Mouse (Mus musculus): ENCODE results near the gene 9430015G10Rik. TPM values are rescaled to one million over a fixed set of nuclear protein-coding genes. Genes with fewer than 3 reads are reported as not detected.

The 9430015G10Rik gene
- 24.0 and 32.8 TPM in 2 replicates for total RNA-seq (2014; rRNA removed)
- polyA plus RNA-seq (2015; fragmentation: Nextera tagmentation; extraction: Ambion mirVana): 21.0 and 22.3 TPM in 2 replicates

DNA sequence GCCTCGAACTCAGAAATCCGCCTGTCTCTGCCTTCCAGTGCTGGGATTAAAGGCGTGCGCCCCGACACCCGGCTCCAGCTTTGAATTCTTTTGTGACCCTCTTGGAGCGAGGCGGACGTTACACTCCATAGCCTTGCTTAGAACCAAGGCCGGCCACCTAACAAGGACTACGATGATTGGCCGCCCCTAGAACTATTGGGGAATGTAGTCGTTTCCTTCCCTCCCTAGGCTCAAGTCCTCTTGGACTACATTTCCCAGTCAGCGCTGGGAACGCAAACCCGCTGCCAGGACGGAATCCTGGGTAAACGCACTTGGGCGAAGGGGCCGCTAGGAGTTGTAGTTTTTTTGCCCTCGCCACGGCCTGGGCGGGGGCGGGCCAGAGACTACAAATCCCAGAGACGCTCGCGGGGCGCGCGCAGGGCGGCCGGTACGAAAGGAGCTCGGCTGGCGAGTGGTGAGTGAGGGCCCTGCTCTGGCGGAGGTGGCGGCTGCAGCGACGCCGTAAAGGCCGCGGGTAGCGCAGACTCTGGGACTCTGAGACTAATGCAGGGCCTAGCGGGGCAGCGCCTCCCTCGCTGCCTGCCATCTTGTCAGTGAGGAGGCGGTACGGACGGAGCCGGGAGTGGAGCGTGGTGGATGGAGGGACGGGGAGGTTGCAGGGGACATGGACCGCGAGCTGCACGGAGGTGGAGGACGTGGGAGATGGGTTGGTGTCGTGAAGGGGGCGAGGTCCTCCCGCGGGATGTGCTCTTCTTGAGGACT is at the start of gene 9430015G10Rik:
TSS of gene 9430015G10Rik (plus strand) at position 413 of the 762 bp plus-strand sequence.
- peak; percentile 39 for TF ChIP-seq CTCF (IDR thresholded peaks at IDR 0.05; ENCODE audit: low read depth)
- peak within 1 kb of the TSS; percentile 73 for H3K9ac ChIP-seq (replicated peaks; ENCODE audit: low read length)
- H3K9me3 ChIP-seq (ENCODE audit: low read length): no peaks in the 10 kb centered on the region
- H3K4me1 ChIP-seq (ENCODE audit: insufficient read depth, low read length): no peaks in the 10 kb centered on the region
- under 1% methylated on average over 58 of the region's 60 CpGs for WGBS
- peak within 1 kb of the TSS; percentile 70 for H3K4me2 ChIP-seq (ENCODE audit: low read depth, low read length)
- no peaks in the 10 kb centered on the region for H3K36me3 ChIP-seq (ENCODE audit: insufficient read depth, low read length)
- H3K27me3 ChIP-seq (ENCODE audit: insufficient read depth, low read length): no peaks in the 10 kb centered on the region
- peak within 1 kb of the TSS; percentile 77 for H3K4me3 ChIP-seq (ENCODE audit: low read length)
- ATAC-seq (peak; percentile 99), DNase-seq (ENCODE audit: low spot score) (peak; percentile 100)
- peak within 1 kb of the TSS; percentile 91 for H3K27ac ChIP-seq

DNA sequence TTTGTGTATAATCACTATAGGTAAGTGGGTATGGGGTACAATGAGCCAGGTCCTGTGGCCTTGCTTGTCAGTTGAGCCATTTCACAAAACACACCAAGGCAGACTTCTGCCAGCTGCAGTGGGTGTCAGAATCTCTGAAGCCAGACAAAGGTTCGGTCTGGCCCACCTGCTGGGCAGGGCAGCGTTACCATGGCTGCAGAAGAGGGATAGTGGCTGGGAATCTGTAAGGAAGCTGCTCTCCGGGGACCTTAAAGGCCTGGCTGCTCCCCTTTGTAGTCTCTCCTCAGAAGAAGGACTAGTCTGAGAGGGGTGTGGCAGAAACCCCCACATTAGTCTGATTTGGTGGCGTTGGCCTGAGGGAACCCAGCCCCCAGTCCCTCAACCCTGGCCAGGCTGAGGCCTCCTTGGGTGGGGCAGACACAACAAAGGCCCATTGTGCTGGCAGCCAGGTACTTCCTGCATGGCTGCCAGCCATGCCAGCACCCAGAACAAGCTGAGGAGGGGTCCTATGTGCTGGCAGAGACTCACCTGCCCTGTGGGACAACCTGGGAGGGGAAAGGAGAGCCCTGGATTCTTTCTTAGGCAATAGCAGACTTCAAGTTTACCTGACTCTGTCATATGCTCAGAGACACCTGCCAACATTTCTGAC is 45.8 kb upstream of the 9430015G10Rik start:
- 2% methylated on average over 4 of the region's 4 CpGs for WGBS
- no peak overlapping the region for H3K27ac ChIP-seq
- H3K36me3 ChIP-seq (ENCODE audit: insufficient read depth, low read length): no peaks in the 10 kb centered on the region
- H3K9me3 ChIP-seq (ENCODE audit: low read length): no peaks in the 10 kb centered on the region
- ATAC-seq (no peak), DNase-seq (ENCODE audit: low spot score) (peak; percentile 11)
- H3K4me3 ChIP-seq (ENCODE audit: low read length): no peak overlapping the region
- no peaks in the 10 kb centered on the region for H3K4me1 ChIP-seq (ENCODE audit: insufficient read depth, low read length)
- H3K27me3 ChIP-seq (ENCODE audit: insufficient read depth, low read length): no peaks in the 10 kb centered on the region
- TF ChIP-seq CTCF (IDR thresholded peaks at IDR 0.05; ENCODE audit: low read depth): no peak
- H3K4me2 ChIP-seq (ENCODE audit: low read depth, low read length): no peak overlapping the region
- H3K9ac ChIP-seq (replicated peaks; ENCODE audit: low read length): no peak overlapping the region

DNA sequence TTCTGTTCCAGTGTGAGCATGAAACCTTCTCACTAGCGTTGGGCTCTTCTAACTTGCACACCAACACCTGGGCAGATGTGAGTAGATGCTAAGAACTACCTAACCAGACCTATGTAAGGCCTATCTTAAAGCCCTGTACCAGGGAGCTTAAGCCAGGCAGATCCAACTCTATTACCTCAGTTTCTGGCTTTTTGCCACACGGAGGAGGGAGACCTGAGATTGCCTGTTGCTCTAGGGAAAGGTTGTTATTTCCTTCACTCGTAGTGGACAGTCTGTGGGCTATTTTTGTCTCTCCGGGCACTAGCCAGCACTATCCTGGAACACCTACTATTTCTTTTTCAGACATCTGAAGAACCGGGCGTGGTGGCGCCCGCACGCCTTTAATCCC is 45.3 kb upstream of the 9430015G10Rik start:
- no peaks in the 10 kb centered on the region for H3K9me3 ChIP-seq (ENCODE audit: low read length)
- whole genome bisulfite sequencing: 87% methylated on average over 9 of the region's 9 CpGs
- no peak for TF ChIP-seq CTCF (IDR thresholded peaks at IDR 0.05; ENCODE audit: low read depth)
- DNase-seq (ENCODE audit: low spot score) (no peak), ATAC-seq (no peak)
- H3K27ac ChIP-seq: no peak overlapping the region
- H3K9ac ChIP-seq (replicated peaks; ENCODE audit: low read length): no peak overlapping the region
- no peaks in the 10 kb centered on the region for H3K27me3 ChIP-seq (ENCODE audit: insufficient read depth, low read length)
- H3K4me2 ChIP-seq (ENCODE audit: low read depth, low read length): no peak overlapping the region
- no peak overlapping the region for H3K4me3 ChIP-seq (ENCODE audit: low read length)
- no peaks in the 10 kb centered on the region for H3K4me1 ChIP-seq (ENCODE audit: insufficient read depth, low read length)
- H3K36me3 ChIP-seq (ENCODE audit: insufficient read depth, low read length): no peaks in the 10 kb centered on the region

DNA sequence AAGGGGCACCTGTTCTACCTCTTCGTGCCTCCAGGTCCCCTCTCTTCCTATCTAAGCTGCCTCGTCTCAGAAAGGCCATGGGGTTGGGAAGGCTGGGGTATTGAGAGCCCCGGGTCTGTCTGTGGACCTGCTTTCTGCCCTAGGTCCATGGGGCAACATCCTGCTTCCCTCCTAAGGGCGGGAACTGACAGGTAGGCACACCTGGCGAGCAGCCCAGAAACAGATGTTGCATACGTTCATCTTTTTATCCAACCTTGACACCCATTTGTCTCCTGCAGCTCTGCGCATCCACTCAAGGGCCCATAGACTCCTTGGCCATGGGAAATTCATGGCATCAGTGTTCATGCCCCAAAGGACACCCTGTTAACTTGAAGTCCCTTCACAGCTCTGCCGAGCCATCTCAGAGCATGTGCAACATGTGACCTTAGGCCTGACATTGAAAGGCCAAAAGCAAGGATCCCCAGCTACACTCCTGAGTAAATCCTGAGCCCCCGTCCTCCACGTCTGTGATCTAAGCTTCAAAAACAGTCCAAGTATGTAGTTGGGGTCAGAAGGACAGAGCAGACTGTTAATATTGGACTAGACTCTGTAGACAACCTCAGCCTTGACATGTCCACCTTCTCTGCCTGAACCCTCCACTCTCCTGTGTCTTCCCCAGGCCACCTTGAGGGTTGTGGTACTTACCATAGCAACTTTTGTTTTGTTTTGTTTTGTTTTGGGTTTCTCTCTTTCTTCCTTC is 44.5 kb upstream of the 9430015G10Rik start:
- Histone ChIP-seq H3K27me3 (ENCODE audit: insufficient read depth, low read length) (no peaks in the 10 kb centered on the region), H3K9ac (replicated peaks; ENCODE audit: low read length) (no peak overlapping the region), H3K27ac (no peak overlapping the region), H3K4me3 (ENCODE audit: low read length) (no peak overlapping the region), H3K36me3 (ENCODE audit: insufficient read depth, low read length) (no peaks in the 10 kb centered on the region), H3K4me2 (ENCODE audit: low read depth, low read length) (no peak overlapping the region), H3K9me3 (ENCODE audit: low read length) (no peaks in the 10 kb centered on the region), H3K4me1 (ENCODE audit: insufficient read depth, low read length) (no peaks in the 10 kb centered on the region)
- 89% methylated on average over 10 of the region's 10 CpGs for WGBS
- no peak for TF ChIP-seq CTCF (IDR thresholded peaks at IDR 0.05; ENCODE audit: low read depth)
- DNase-seq (ENCODE audit: low spot score) (no peak), ATAC-seq (no peak)

DNA sequence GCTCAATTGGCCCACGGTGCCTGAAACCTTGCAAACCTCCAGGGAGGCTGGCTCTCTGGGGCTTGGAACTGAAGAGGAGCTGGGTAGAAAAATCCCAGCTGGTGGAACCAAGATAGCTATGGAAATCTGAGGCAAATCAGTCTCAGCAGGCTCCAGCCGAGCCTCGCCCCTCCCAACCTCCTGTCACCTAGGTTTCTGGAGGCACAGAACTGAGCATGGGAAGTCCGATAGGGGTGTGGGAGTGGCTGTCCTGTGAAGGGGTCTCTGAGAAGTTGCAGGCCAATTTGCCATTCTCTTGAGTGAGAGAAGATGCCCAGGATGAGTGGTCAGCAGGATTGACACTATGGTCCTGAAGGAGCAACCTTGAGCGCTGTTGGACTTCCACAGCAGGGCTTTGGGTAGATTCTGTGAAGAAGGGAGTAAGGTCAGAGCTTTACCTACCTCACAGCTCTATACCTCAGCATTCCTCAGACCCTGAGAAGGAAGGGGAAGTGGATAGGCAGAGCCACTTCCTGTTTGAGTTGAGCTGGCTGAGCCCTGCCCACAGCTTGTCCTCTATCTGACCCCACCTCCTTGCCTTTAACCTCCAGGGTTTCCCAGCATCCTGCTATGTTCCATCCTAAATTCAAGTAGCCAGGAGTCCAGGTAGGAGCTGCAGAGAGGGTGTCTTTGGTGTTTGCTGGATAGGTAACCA is 42.4 kb upstream of the 9430015G10Rik start:
- no peak overlapping the region for H3K4me2 ChIP-seq (ENCODE audit: low read depth, low read length)
- no peaks in the 10 kb centered on the region for H3K27me3 ChIP-seq (ENCODE audit: insufficient read depth, low read length)

DNA sequence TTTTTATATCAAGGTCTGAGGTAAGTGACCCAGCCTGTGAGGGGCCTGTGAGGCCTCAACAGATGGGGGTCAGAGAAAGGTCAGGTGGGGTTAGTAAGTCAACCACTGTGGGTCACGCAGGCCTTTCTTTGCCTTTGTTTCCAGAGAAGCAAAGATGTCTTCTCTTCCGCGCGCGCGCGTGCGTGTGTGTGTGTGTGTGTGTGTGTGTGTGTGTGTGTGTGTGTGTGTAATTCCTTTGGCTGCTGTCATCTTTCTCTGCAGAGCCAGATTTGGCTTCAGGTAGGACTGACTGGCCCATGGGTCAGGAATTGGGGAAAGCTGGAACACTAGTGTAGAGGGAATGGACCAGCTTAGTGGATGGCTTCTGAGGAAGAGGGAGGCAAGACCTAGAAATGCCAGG is 40.1 kb upstream of the 9430015G10Rik start:
- Histone ChIP-seq H3K4me2 (ENCODE audit: low read depth, low read length) (no peak overlapping the region), H3K27me3 (ENCODE audit: insufficient read depth, low read length) (no peaks in the 10 kb centered on the region), H3K27ac (no peak overlapping the region), H3K4me3 (ENCODE audit: low read length) (no peak overlapping the region), H3K36me3 (ENCODE audit: insufficient read depth, low read length) (no peaks in the 10 kb centered on the region), H3K9me3 (ENCODE audit: low read length) (no peaks in the 10 kb centered on the region), H3K4me1 (ENCODE audit: insufficient read depth, low read length) (no peaks in the 10 kb centered on the region), H3K9ac (replicated peaks; ENCODE audit: low read length) (no peak overlapping the region)
- TF ChIP-seq CTCF (IDR thresholded peaks at IDR 0.05; ENCODE audit: low read depth): no peak
- DNase-seq (ENCODE audit: low spot score) (no peak), ATAC-seq (no peak)
- WGBS: 79% methylated on average over 8 of the region's 8 CpGs

More for the DNA sequence above, 42.4 kb upstream of the 9430015G10Rik start:
- Histone ChIP-seq H3K9me3 (ENCODE audit: low read length) (no peaks in the 10 kb centered on the region), H3K36me3 (ENCODE audit: insufficient read depth, low read length) (no peaks in the 10 kb centered on the region), H3K9ac (replicated peaks; ENCODE audit: low read length) (no peak overlapping the region), H3K4me3 (ENCODE audit: low read length) (no peak overlapping the region), H3K27ac (no peak overlapping the region), H3K4me1 (ENCODE audit: insufficient read depth, low read length) (no peaks in the 10 kb centered on the region)
- ATAC-seq: no peak
- TF ChIP-seq CTCF (IDR thresholded peaks at IDR 0.05; ENCODE audit: low read depth): no peak
- no peak for DNase-seq (ENCODE audit: low spot score)
- WGBS: 67% methylated on average over 5 of the region's 5 CpGs
